Mouse (Mus musculus) intestine, embryonic 16.5 days (tissue): ENCODE measurements around the gene St3gal3. TPM values are rescaled to one million over a fixed set of nuclear protein-coding genes. Genes with fewer than 3 reads are reported as not detected.

Experiments
- ATAC-seq: fragments of 200-750 bp; cut with Nextera tagmentation; 2 replicates; pipeline ENCODE4 v1.8.0; 2017; ENCODE audit warnings: moderate TSS enrichment, moderate library complexity
- H3K27ac ChIP-seq: fragments of 300-500 bp; sonication (generic); 2 replicates; pipeline ENCODE4 v1.5.1; 2014; ENCODE audit warnings: mild to moderate bottlenecking, low read length
- H3K27me3 ChIP-seq: fragments of 300-500 bp; sonication (generic); replicated peaks from 2 replicates; pipeline ENCODE4 v1.6.1; 2014; ENCODE audit warnings: low read length, control low read depth, mixed read lengths; ENCODE audit not compliant: control insufficient read depth, insufficient read depth
- H3K36me3 ChIP-seq: fragments of 300-500 bp; sonication (generic); 2 replicates; pipeline ENCODE4 v1.6.1; 2014; ENCODE audit warnings: low read length, control low read depth; ENCODE audit not compliant: control insufficient read depth, insufficient read depth
- H3K4me1 ChIP-seq: fragments of 300-500 bp; sonication (generic); 2 replicates; pipeline ENCODE4 v1.6.1; 2014; ENCODE audit warnings: low read length, control low read depth, mixed read lengths; ENCODE audit not compliant: control insufficient read depth, insufficient read depth
- H3K4me2 ChIP-seq: fragments of 300-500 bp; sonication (generic); 2 replicates; pipeline ENCODE4 v1.6.1; 2014; ENCODE audit warnings: low read depth, low read length, control low read depth
- H3K4me3 ChIP-seq: fragments of 300-500 bp; sonication (generic); 2 replicates; pipeline ENCODE4 v1.5.1; 2014; ENCODE audit warnings: mild to moderate bottlenecking, low read length
- H3K9ac ChIP-seq: fragments of 300-500 bp; sonication (generic); 2 replicates; pipeline ENCODE4 v1.6.1; 2014; ENCODE audit warnings: low read depth, low read length
- H3K9me3 ChIP-seq: fragments of 300-500 bp; sonication (generic); 2 replicates; pipeline ENCODE4 v1.6.1; 2016; ENCODE audit warnings: low read length, control low read depth; ENCODE audit not compliant: control insufficient read depth
- WGBS: fragments of 180-500 bp; shearing (Covaris S2); extraction: QIAGEN DNeasy Blood & Tissue Kit; methylation state at CpG from one replicate; pipeline ENCODE4 v1.1.7; 2014; 5-methylcytosine and 5-hydroxymethylcytosine counted together
- polyA plus RNA-seq: library from polyadenylated mRNA; unstranded; fragments of >200 nt; fragmentation: Nextera tagmentation; extraction: Ambion mirVana; gene quantifications from 2 replicates; pipeline ENCODE4 v1.2.1, GENCODE M21; 2015

St3gal3 gene
- polyA plus RNA-seq, 1 experiment from 2014 or later = 8.6 TPM

- H3K27me3 ChIP-seq = no peaks in the 10 kb centered on the region
- no peak overlapping the region for H3K4me3 ChIP-seq
- 73% methylated on average over 6 of the region's 6 CpGs for WGBS
- H3K9me3 ChIP-seq = no peaks in the 10 kb centered on the region
- no peak for ATAC-seq
- H3K4me1 ChIP-seq = no peaks in the 10 kb centered on the region
- H3K4me2 ChIP-seq = no peak overlapping the region
- H3K27ac ChIP-seq = no peak overlapping the region
- H3K36me3 ChIP-seq = no peaks in the 10 kb centered on the region
- no peak overlapping the region for H3K9ac ChIP-seq
These were observed 33.2 kb downstream of the St3gal3 start for GRCm38 (mm10) chr4:118101497-118101896.

DNA sequence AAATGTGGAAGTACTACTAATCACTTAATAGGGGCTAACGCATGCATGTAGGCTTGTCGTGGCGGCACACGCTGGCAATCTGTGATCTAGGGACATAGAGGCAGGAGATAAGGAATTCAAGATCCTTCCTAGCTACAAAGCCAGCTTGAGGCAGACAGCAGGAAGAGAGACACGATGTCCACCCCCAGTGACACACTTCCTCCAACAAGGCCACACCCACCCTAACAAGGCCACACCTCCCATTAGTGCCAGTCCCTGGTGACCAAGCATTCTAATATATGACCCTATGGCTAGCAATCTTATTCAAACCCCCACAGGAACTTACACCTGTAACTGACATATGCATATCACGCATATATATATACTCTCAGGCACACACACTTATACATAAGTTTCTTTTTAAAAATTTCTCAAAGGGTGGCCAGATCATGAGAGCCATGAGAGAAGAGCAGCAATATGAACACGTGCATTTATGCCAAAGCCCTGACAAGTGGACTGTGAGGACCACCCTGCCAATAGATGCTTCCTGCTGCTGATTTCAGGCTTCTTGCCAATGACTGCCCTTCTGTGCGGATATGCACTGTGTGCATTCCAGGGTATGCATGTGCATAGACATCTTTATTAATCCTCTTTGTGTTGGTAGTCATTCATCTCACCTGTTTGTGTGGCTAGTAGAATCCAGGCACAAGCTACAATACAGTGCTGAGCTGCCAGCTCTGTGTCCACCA lies 34.9 kb downstream of the St3gal3 start:
- Histone ChIP-seq H3K36me3 (no peaks in the 10 kb centered on the region), H3K4me2 (no peak overlapping the region), H3K9me3 (no peaks in the 10 kb centered on the region), H3K4me3 (no peak overlapping the region), H3K4me1 (no peaks in the 10 kb centered on the region), H3K27me3 (no peaks in the 10 kb centered on the region), H3K27ac (no peak overlapping the region), H3K9ac (no peak overlapping the region)
- peak; percentile 13; the same call in 1 of the 2 replicates for ATAC-seq
- WGBS = 87% methylated on average over 8 of the region's 8 CpGs

DNA sequence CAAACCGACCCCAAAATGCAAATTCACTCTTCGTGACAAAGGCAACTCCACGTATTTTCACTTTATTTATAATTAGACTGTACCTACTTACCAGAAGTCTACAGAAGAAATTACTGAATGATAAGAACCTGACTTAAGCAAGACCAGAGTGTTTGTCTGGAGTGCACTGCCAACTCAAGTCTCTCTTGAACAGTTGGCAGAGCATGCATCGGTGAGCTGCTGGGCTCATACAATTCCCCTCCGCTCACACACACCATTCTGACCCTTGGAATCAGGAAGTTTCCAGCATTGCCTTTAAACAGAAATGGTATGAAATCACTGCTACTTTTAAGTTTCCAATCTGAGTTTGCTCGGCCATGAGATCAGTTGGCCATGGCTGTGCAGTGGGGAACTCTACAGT lies 36.1 kb downstream of the St3gal3 start:
- no peaks in the 10 kb centered on the region for H3K9me3 ChIP-seq
- H3K36me3 ChIP-seq = 0 out of 2 replicates have a peak, but pooled peaks cover 4% of the 10 kb centered on the region
- H3K27ac ChIP-seq = no peak overlapping the region
- WGBS = 92% methylated on average over 6 of the region's 6 CpGs
- no peak overlapping the region for H3K4me2 ChIP-seq
- no peaks in the 10 kb centered on the region for H3K4me1 ChIP-seq
- H3K9ac ChIP-seq = no peak overlapping the region
- H3K27me3 ChIP-seq = no peaks in the 10 kb centered on the region
- ATAC-seq = no peak
- no peak overlapping the region for H3K4me3 ChIP-seq

DNA sequence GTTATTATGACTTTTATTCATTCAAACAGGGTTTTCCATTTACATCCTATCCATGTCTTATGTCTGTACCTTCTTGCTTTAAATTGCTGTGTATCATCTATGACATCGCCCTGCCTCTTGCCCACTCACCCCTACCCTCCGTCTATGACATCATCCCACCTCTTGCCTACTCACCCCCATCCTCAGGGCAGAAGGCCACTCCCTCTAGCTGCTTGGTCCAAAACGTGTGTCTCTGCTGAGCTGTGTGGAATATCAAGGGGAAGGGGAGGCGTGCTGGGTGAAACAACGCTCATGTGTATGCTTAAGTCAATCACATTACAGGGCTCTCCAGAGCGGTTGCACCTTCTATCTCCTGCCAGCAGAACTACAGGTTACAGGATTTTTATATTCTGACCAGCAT lies 38.6 kb downstream of the St3gal3 start:
- H3K4me2 ChIP-seq = no peak overlapping the region
- WGBS = 69% methylated on average over 6 of the region's 6 CpGs
- H3K36me3 ChIP-seq = 0 out of 2 replicates have a peak, but pooled peaks cover 4% of the 10 kb centered on the region
- no peaks in the 10 kb centered on the region for H3K9me3 ChIP-seq
- H3K4me1 ChIP-seq = no peaks in the 10 kb centered on the region
- H3K4me3 ChIP-seq = no peak overlapping the region
- H3K27ac ChIP-seq = no peak overlapping the region
- no peak for ATAC-seq
- no peaks in the 10 kb centered on the region for H3K27me3 ChIP-seq
- no peak overlapping the region for H3K9ac ChIP-seq

GRCm38 (mm10) chr4:118092784-118093457 lies 41.8 kb downstream of the St3gal3 start:
- 80% methylated on average over 11 of the region's 11 CpGs for WGBS
- Histone ChIP-seq H3K4me2 (no peak overlapping the region), H3K4me1 (no peaks in the 10 kb centered on the region), H3K27me3 (no peaks in the 10 kb centered on the region), H3K4me3 (no peak overlapping the region), H3K36me3 (0 out of 2 replicates have a peak, but pooled peaks cover 4% of the 10 kb centered on the region), H3K9me3 (no peaks in the 10 kb centered on the region), H3K9ac (no peak overlapping the region), H3K27ac (peak overlapping the region; percentile 44; the same call in 1 of the 2 replicates)
- peak; percentile 62 for ATAC-seq

DNA sequence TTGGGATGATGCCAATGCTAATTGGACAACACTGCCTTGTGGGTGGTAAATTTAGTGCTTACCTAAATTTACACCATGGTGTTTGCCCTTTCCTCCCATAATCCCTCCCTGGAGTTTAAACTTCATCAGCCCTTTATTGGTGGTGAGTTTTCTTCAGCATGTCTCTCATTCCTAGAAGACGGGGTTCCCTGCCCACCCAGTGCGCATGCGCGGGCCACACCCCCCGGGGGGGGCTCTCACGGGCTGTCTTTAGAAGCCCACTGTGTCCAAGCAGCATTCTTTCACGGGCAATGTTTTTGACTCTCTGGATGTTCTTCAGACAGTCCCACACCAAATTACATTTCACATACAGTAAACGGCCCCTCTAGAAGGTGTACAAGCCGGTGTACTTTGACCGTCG lies 44.3 kb downstream of the St3gal3 start:
- no peak overlapping the region for H3K4me2 ChIP-seq
- no peak overlapping the region for H3K9ac ChIP-seq
- no peak overlapping the region for H3K4me3 ChIP-seq
- H3K27me3 ChIP-seq = no peaks in the 10 kb centered on the region
- H3K4me1 ChIP-seq = no peaks in the 10 kb centered on the region
- H3K27ac ChIP-seq = no peak overlapping the region
- WGBS = 86% methylated on average over 11 of the region's 11 CpGs
- no peak for ATAC-seq
- H3K36me3 ChIP-seq = 0 out of 2 replicates have a peak, but pooled peaks cover 4% of the 10 kb centered on the region
- no peaks in the 10 kb centered on the region for H3K9me3 ChIP-seq

GRCm38 (mm10) chr4:118089939-118090338 lies 44.8 kb downstream of the St3gal3 start:
- H3K36me3 ChIP-seq = 0 out of 2 replicates have a peak, but pooled peaks cover 4% of the 10 kb centered on the region
- no peak overlapping the region for H3K4me3 ChIP-seq
- no peak overlapping the region for H3K4me2 ChIP-seq
- ATAC-seq = no peak
- no peaks in the 10 kb centered on the region for H3K9me3 ChIP-seq
- 42% methylated on average over 9 of the region's 9 CpGs for WGBS
- no peak overlapping the region for H3K9ac ChIP-seq
- no peaks in the 10 kb centered on the region for H3K4me1 ChIP-seq
- no peak overlapping the region for H3K27ac ChIP-seq
- H3K27me3 ChIP-seq = no peaks in the 10 kb centered on the region

- WGBS = 78% methylated on average over 2 of the region's 2 CpGs
- no peak overlapping the region for H3K27ac ChIP-seq
- H3K4me3 ChIP-seq = no peak overlapping the region
- no peak overlapping the region for H3K4me2 ChIP-seq
- ATAC-seq = no peak
- no peaks in the 10 kb centered on the region for H3K36me3 ChIP-seq
- no peaks in the 10 kb centered on the region for H3K9me3 ChIP-seq
- no peaks in the 10 kb centered on the region for H3K4me1 ChIP-seq
- H3K27me3 ChIP-seq = no peaks in the 10 kb centered on the region
- no peak overlapping the region for H3K9ac ChIP-seq
These were observed 45.9 kb downstream of the St3gal3 start for GRCm38 (mm10) chr4:118088771-118089170.

DNA sequence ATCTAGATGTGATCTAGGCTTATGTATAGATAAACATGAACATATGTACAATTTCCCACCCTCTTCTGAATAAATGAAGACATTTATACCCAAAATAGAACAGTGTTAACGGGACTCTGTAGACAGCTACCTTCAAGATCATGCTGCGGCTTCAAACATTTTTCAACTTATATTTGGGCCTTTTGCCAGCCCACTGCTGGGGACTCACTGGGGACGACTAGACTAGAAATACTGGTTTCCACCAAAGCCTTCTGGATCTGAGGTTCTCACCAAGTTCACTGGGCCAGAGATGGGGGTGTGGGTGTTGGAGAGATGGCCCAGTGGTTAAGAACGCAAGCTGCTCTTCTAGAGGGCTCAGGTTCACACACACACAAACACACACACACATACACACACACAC lies 49.7 kb downstream of the St3gal3 start:
- Histone ChIP-seq H3K36me3 (no peaks in the 10 kb centered on the region), H3K27ac (no peak overlapping the region), H3K4me3 (no peak overlapping the region), H3K9me3 (no peaks in the 10 kb centered on the region), H3K27me3 (no peaks in the 10 kb centered on the region), H3K9ac (no peak overlapping the region), H3K4me1 (peaks cover 3% of the 10 kb centered on the region; the same call in 1 of the 2 replicates), H3K4me2 (no peak overlapping the region)
- ATAC-seq = no peak
- 59% methylated on average over 4 of the region's 4 CpGs for WGBS
